Mouse (Mus musculus) heart, embryonic 11.5 days (tissue): ENCODE data around the gene Apobec4. TPM values are rescaled to one million over a fixed set of nuclear protein-coding genes. Genes with fewer than 3 reads are reported as not detected.
A peak's percentile ranks its signal among the peaks of the same experiment; 100 is the strongest.

Experiments
- ATAC-seq: fragments of 200-750 bp; cut with Nextera tagmentation; replicated peaks from 2 replicates; pipeline ENCODE4 v1.8.0; 2017; ENCODE audit warnings: moderate library complexity; ENCODE audit not compliant: insufficient number of reproducible peaks, low FRiP score, low TSS enrichment
- H3K27ac ChIP-seq: fragments of 300-500 bp; sonication (generic); 2 replicates; pipeline ENCODE4 v1.5.1; 2014; ENCODE audit warnings: mild to moderate bottlenecking, low read depth, low read length
- H3K27me3 ChIP-seq: fragments of 300-500 bp; sonication (generic); 2 replicates; pipeline ENCODE4 v1.6.1; 2014; ENCODE audit warnings: mild to moderate bottlenecking, low read length, mixed read lengths; ENCODE audit not compliant: control insufficient read depth, insufficient read depth
- H3K36me3 ChIP-seq: fragments of 300-500 bp; sonication (generic); 2 replicates; pipeline ENCODE4 v1.6.1; 2014; ENCODE audit warnings: mild to moderate bottlenecking, low read length, moderate library complexity, mixed read lengths; ENCODE audit not compliant: control insufficient read depth, insufficient read depth
- H3K4me1 ChIP-seq: fragments of 300-500 bp; sonication (generic); 2 replicates; pipeline ENCODE4 v1.6.1; 2014; ENCODE audit warnings: low read length; ENCODE audit not compliant: control insufficient read depth, insufficient read depth
- H3K4me2 ChIP-seq: fragments of 300-500 bp; sonication (generic); 2 replicates; pipeline ENCODE4 v1.6.1; 2014; ENCODE audit warnings: mild to moderate bottlenecking, moderate library complexity
- H3K4me3 ChIP-seq: fragments of 300-500 bp; sonication (generic); 2 replicates; pipeline ENCODE4 v1.5.1; 2014; ENCODE audit warnings: low read depth, low read length
- H3K9ac ChIP-seq: fragments of 300-500 bp; sonication (generic); 2 replicates; pipeline ENCODE4 v1.6.1; 2014; ENCODE audit warnings: mild to moderate bottlenecking, low read depth, low read length, moderate library complexity
- H3K9me3 ChIP-seq: fragments of 300-500 bp; sonication (generic); replicated peaks from 2 replicates; pipeline ENCODE4 v1.6.1; 2016; ENCODE audit warnings: low read length; ENCODE audit not compliant: control insufficient read depth
- WGBS: fragments of 180-500 bp; shearing (Covaris S2); extraction: QIAGEN DNeasy Blood & Tissue Kit; methylation state at CpG from one replicate; pipeline ENCODE4 v1.1.7; 2014; ENCODE audit not compliant: insufficient replicate concordance; 5-methylcytosine and 5-hydroxymethylcytosine counted together
- polyA plus RNA-seq: library from polyadenylated mRNA; unstranded; fragments of >200 nt; fragmentation: Nextera tagmentation; extraction: Ambion mirVana; gene quantifications from 2 replicates; pipeline ENCODE4 v1.2.1, GENCODE M21; 2014

Apobec4 gene
- polyA plus RNA-seq, 1 experiment from 2014 or later = not detected

DNA sequence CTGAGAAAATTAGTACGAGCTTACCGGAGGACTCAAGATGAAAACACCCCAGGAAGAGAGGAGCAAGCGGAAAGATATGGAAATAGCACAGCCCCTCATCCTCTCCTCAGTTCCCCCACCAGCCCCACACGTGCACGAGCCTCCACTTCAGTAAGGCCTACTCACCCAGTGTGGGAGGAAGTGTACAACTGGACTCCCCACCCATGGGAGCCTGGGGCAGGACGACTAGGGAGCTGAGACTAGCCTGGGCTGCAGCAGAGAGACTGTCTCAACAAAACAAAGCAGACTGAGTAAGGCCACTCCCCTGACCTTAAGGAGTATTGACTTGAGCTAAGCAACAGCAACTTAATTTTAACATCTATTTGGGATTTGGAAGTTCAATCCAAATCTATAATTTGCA, 32.2 kb upstream of the Apobec4 start:
- Histone ChIP-seq H3K27ac (no peak overlapping the region), H3K4me1 (peaks cover 9% of the 10 kb centered on the region), H3K36me3 (no peaks in the 10 kb centered on the region), H3K27me3 (no peaks in the 10 kb centered on the region), H3K4me3 (no peak overlapping the region), H3K9ac (no peak overlapping the region), H3K9me3 (no peaks in the 10 kb centered on the region), H3K4me2 (no peak overlapping the region)
- no peak for ATAC-seq
- 33% methylated on average over 6 of the region's 6 CpGs for WGBS

DNA sequence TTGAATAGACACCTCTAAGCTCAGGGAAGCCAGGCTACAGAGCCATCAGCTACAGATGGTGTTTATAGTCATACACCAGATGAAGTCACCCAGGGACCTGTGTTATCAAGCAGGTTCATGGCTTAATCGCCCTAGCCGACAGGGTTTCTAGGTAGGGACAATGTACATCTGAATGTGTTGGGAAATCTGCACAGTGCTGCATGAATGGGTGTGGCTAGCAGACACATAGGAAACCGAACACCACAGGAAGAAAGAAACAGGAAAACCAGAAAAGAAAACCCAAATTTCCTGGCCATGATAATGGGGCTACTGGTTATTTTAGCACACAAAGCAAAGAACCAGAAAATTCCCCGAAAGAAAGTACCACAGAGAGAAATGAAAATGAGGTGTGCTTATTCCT, 29.4 kb upstream of the Apobec4 start:
- no peaks in the 10 kb centered on the region for H3K9me3 ChIP-seq
- no peak overlapping the region for H3K4me3 ChIP-seq
- H3K9ac ChIP-seq = no peak overlapping the region
- no peak for ATAC-seq
- no peak overlapping the region for H3K4me2 ChIP-seq
- no peak overlapping the region for H3K27ac ChIP-seq
- peaks cover 9% of the 10 kb centered on the region for H3K4me1 ChIP-seq
- no peaks in the 10 kb centered on the region for H3K36me3 ChIP-seq
- no peaks in the 10 kb centered on the region for H3K27me3 ChIP-seq
- 64% methylated on average over 4 of the region's 4 CpGs for WGBS

DNA sequence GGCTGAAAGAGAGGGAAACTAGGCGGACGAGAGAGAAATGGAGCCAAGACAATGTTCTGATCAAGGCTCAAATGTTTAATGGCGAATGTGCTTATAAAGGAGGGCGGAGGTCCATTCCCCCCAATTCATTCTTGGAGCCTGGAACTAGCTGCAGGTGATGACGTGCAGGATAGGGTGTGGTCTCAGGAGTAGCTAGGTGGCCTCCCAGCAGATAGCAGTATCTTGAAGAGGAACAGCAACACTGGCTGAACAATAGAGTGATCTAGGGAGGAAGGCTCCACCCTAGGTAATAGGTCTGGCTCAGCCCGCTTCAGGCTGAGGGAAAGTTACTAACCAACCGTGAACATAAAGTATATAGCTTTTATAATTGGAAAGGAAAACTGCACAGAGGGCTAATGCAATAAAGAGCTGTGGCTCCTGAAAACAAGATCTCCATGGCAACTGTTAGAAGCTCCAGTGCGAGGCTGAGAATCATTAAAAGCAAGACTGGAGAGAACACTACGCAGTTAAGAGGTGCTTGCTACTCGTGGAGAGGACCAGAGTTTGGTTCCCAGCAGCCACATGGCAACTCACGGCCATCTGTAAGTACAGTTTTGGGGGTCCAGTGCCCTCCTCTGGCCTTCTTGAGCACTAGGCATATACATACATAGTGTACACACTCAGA, 28.7 kb upstream of the Apobec4 start:
- H3K27me3 ChIP-seq = no peaks in the 10 kb centered on the region
- WGBS = 81% methylated on average over 11 of the region's 11 CpGs
- H3K4me2 ChIP-seq = no peak overlapping the region
- H3K36me3 ChIP-seq = no peaks in the 10 kb centered on the region
- no peak overlapping the region for H3K9ac ChIP-seq
- peaks cover 9% of the 10 kb centered on the region for H3K4me1 ChIP-seq
- H3K27ac ChIP-seq = no peak overlapping the region
- H3K4me3 ChIP-seq = no peak overlapping the region
- H3K9me3 ChIP-seq = no peaks in the 10 kb centered on the region
- ATAC-seq = no peak

DNA sequence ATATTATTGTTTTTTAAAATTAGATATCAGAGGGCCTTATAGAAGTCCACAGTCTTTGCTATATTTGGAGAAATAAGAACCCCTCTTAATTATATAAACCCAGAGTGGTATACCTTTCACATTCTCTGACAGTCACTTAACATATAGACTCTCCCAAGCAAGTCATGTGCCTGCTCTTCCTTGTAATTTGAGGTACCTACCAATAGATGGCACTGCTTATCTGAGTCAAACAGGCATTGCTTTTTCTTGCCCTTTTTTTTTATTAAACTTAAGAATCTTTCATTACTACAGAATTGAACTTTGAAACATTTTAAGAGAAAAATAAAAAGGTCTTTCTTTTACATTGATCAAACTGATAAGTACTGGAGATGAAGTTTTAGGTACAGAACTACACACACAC, 26.1 kb upstream of the Apobec4 start:
- no peaks in the 10 kb centered on the region for H3K36me3 ChIP-seq
- H3K9ac ChIP-seq = no peak overlapping the region
- no peak for ATAC-seq
- no peaks in the 10 kb centered on the region for H3K27me3 ChIP-seq
- no peaks in the 10 kb centered on the region for H3K9me3 ChIP-seq
- H3K4me2 ChIP-seq = no peak overlapping the region
- H3K4me3 ChIP-seq = no peak overlapping the region
- no peak overlapping the region for H3K27ac ChIP-seq
- no peaks in the 10 kb centered on the region for H3K4me1 ChIP-seq

DNA sequence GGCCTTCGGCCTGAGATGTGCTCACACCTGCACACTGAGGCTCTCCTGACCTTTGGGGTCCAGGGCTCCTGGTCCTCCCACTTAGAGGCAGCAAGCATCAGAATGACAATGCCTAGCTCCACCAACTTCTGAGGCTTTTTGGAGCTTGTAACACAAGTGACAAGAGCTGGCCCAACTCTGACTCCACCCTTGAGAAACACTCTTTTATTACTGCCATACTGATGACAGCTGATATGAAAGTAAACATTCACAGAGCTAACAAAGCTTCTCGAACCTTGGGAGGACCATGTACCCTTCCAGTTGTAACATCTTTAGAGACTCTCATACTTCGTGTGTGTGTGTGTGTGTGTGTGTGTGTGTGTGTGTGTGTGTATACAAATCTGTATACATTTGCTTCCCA, 24.3 kb upstream of the Apobec4 start:
- H3K27ac ChIP-seq = no peak overlapping the region
- no peak overlapping the region for H3K4me2 ChIP-seq
- H3K27me3 ChIP-seq = no peaks in the 10 kb centered on the region
- H3K36me3 ChIP-seq = no peaks in the 10 kb centered on the region
- no peaks in the 10 kb centered on the region for H3K4me1 ChIP-seq
- no peak overlapping the region for H3K9ac ChIP-seq
- WGBS = 66% methylated on average over 3 of the region's 3 CpGs
- no peak overlapping the region for H3K4me3 ChIP-seq
- H3K9me3 ChIP-seq = no peaks in the 10 kb centered on the region
- no peak for ATAC-seq

DNA sequence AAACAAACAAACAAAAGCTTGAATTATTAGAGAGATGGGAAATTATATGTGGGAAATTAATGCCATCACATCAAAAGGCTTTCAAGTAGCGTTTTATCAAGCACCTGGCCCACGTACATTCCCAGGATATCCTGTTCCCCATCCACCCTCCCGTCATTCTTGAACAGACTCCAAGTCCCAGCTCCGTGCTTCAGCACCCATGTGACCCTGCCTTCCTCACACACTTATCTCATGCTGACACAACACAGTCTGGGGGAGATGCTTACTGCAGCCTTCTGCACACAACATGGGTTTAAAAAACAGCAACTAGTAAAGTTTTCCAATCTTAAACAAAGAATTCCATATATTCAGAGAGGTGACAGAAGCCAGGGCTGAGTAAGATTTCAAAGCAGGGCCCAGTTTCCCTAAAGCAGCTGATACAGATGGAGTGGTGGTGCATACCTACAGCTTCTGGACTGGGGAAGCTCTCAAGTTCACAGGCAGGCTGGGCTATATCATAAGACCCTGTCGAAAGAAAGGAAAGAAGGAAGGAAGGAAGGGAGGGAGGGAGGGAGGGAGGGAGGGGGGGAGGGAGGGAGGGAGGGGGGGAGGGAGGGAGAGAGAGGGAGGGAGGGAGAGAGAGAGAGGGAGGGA, 22.6 kb upstream of the Apobec4 start:
- 19% methylated on average over 4 of the region's 5 CpGs for WGBS
- no peak overlapping the region for H3K9ac ChIP-seq
- H3K9me3 ChIP-seq = no peaks in the 10 kb centered on the region
- no peak overlapping the region for H3K4me3 ChIP-seq
- peak; percentile 68; the same call in 1 of the 2 replicates for ATAC-seq
- H3K4me2 ChIP-seq = no peak overlapping the region
- no peaks in the 10 kb centered on the region for H3K36me3 ChIP-seq
- no peaks in the 10 kb centered on the region for H3K27me3 ChIP-seq
- no peak overlapping the region; the same call in 1 of the 2 replicates for H3K27ac ChIP-seq
- no peaks in the 10 kb centered on the region for H3K4me1 ChIP-seq

DNA sequence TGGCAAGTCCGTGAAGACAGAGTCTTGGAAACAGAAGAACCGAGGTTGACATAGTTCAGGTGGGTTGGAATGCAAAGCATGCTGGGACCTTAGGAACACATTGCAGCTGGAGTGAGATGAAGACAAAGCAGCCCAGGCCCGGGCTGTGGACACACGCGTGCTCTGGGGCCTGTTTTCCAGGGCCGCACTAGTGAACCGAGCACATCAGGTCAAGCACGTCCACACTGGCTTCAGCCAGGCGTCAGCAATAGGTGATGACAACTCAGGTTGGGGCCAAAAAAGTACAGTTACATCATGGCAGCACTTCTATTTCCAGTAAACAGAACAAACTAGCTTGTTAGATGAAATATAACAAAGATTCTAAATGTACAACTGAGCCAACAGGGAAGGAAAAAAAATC, 11.6 kb upstream of the Apobec4 start:
- 43% methylated on average over 9 of the region's 9 CpGs for WGBS
- no peaks in the 10 kb centered on the region for H3K27me3 ChIP-seq
- H3K27ac ChIP-seq = peak overlapping the region; percentile 25; the same call in 1 of the 2 replicates
- H3K4me2 ChIP-seq = no peak overlapping the region
- no peak overlapping the region for H3K9ac ChIP-seq
- 0 out of 2 replicates have a peak, but pooled peaks have one; percentile 46 for ATAC-seq
- H3K36me3 ChIP-seq = no peaks in the 10 kb centered on the region
- H3K4me1 ChIP-seq = peaks cover 7% of the 10 kb centered on the region; the same call in 1 of the 2 replicates
- H3K4me3 ChIP-seq = no peak overlapping the region
- H3K9me3 ChIP-seq = no peaks in the 10 kb centered on the region

DNA sequence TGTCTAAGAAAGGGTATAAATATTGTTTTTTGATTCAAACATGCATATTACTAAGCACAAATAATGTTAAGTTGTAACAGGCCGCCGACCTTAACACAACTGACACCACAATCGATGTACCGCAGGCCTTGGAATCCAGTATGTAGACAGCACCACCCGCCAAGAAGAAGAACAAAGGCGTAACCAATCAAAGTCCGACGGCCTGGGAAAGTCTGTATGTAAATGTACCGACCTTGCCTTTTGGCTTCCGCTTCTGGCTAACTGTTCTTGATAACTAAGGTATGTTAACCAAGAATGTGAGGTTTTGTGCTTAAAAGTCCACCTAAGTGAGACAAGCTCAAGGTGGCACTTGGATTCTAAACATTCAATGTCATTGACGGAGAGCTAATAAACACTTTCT, 11.0 kb upstream of the Apobec4 start:
- Histone ChIP-seq H3K4me3 (no peak overlapping the region), H3K27ac (no peak overlapping the region), H3K4me1 (peaks cover 7% of the 10 kb centered on the region; the same call in 1 of the 2 replicates), H3K36me3 (no peaks in the 10 kb centered on the region), H3K4me2 (no peak overlapping the region), H3K9ac (no peak overlapping the region), H3K27me3 (no peaks in the 10 kb centered on the region), H3K9me3 (no peaks in the 10 kb centered on the region)
- ATAC-seq = no peak
- WGBS = 90% methylated on average over 11 of the region's 11 CpGs
